Mouse (Mus musculus): ENCODE results near the gene Neu4.

DNA sequence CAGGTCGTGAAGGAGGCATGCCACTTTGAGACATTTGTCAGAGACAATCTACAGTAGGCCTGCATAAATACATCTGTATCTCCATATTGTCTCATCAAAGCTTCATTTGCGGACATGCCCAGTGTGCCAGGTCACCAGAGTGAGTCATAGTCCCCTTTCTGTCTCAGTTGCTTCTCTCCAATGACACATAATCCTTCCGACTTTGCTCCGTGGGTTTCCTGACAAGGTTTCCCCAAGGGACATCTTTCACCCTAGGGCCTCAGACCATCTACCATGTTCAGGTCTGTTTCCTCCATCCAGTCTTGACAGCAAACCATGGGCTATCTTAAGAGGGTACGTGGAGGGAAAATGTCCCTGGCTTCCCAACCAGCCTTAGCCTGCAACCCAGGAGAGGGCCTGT, 30.9 kb downstream of the Neu4 start:
- TF ChIP-seq POLR2A (IDR thresholded peaks at IDR 0.05; ENCODE audit: low read depth, low read length) (no peak), CTCF (conservative IDR thresholded peaks at IDR 0.05; ENCODE audit: insufficient read depth, insufficient read length, low read depth, low read length) (no peak)

Data from kidney, adult 2 months (tissue).